Mouse (Mus musculus): ENCODE results near the gene Med12l. TPM values are rescaled to one million over a fixed set of nuclear protein-coding genes. Genes with fewer than 3 reads are reported as not detected.
"Not testable (repeated sequence)": the region's sequence is repeated elsewhere in the genome, so short reads cannot be mapped to it uniquely, and the experiment has no call there.

Med12l gene
- polyA plus RNA-seq, 1 experiment from 2014 or later, result 2.3 TPM

DNA sequence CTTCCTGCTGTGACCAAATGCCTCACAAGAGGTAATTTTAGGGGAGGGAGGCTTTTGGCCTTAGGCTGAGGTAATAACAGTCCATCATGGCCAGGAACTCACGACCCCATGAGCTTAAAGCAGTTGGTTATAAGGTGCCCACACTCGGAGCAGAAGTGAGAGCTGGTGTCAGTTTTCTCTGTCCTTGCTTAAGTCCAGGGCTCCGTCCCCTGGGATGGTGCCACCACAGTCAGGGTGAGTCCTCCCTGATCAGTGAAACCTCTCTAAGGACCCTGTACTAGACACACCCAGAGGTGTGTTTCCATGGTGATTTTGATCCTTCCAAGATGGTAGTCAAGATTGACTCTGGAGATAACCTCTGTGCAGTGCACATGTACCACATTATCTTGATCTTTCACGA lies 25.4 kb downstream of the Med12l start:
- Histone ChIP-seq H3K4me3 (no peak overlapping the region), H3K36me3 (no peaks in the 10 kb centered on the region), H3K27ac (replicated peaks) (no peak overlapping the region), H3K27me3 (ENCODE audit: low read depth, poor library complexity, severe bottlenecking) (no peaks in the 10 kb centered on the region), H3K9me3 (replicated peaks) (no peaks in the 10 kb centered on the region), H3K4me1 (no peaks in the 10 kb centered on the region; the same call in 1 of the 2 replicates)
- DNase-seq (ENCODE audit: low spot score), result no peak
- 81% methylated on average over 4 of the region's 4 CpGs for WGBS

DNA sequence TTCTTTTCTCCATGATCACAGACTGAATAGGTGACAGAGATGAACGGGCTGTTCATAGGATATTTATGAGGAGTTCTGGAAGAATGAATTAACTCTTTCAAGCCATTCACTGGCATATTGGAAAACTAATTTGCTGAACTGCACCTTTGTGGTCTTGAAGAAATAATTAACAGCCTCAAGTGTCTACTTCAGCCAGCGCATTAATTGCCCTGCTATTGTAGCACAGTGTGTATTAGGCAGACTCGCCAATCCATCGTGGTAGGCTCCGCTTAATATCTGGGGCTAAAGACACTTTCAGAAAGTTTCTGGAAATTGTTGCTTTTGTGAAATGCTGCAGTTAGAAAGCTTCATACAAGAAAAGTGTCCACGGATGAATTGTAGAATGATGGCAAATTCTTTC lies 35.9 kb downstream of the Med12l start:
- H3K36me3 ChIP-seq, result no peaks in the 10 kb centered on the region
- no peak for DNase-seq (ENCODE audit: low spot score)
- H3K27me3 ChIP-seq (ENCODE audit: low read depth, poor library complexity, severe bottlenecking), result no peaks in the 10 kb centered on the region
- H3K9me3 ChIP-seq (replicated peaks), result no peaks in the 10 kb centered on the region
- H3K4me1 ChIP-seq, result no peaks in the 10 kb centered on the region
- 91% methylated on average over 6 of the region's 6 CpGs for WGBS
- H3K4me3 ChIP-seq, result no peak overlapping the region
- H3K27ac ChIP-seq (replicated peaks), result no peak overlapping the region

DNA sequence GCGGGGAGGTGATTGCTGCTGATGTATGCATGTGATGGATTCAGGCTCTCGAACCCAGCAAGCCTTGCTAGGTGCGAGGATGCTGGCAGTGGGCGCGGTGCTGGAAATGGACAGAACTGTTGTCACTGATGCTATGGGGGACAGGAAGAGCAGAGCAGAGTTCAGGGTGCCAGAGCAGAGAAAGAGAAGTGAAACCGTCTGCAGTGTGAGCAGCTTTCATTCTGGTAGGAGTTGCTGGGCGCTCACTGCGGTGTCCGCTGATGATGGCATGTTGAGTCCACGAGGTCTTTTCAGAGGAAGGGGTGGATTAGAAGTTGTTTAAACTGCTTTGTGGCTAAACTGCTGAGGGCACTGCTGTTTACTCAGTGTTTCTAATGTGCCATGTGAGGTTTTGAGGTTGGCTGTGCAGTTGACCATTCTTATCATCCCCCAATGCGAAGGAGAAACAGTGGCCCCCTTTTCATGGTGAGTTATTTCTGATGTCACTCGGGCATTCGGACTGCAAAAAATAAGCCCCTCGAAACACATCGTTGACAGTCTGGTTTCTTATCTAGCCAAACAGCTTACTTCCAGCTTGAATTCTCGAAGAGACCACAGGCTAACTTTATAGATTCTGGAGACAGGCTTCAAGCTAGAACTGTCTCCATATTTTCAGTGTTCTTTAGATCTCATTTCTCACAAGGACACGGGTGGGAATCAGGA lies 49.4 kb downstream of the Med12l start:
- no peak overlapping the region for H3K27ac ChIP-seq (replicated peaks)
- no peaks in the 10 kb centered on the region for H3K27me3 ChIP-seq (ENCODE audit: low read depth, poor library complexity, severe bottlenecking)
- H3K9me3 ChIP-seq (replicated peaks), result no peaks in the 10 kb centered on the region
- H3K4me3 ChIP-seq, result no peak overlapping the region
- DNase-seq (ENCODE audit: low spot score), result no peak
- H3K36me3 ChIP-seq, result no peaks in the 10 kb centered on the region
- peaks cover 8% of the 10 kb centered on the region for H3K4me1 ChIP-seq
- WGBS, result 86% methylated on average over 17 of the region's 17 CpGs

DNA sequence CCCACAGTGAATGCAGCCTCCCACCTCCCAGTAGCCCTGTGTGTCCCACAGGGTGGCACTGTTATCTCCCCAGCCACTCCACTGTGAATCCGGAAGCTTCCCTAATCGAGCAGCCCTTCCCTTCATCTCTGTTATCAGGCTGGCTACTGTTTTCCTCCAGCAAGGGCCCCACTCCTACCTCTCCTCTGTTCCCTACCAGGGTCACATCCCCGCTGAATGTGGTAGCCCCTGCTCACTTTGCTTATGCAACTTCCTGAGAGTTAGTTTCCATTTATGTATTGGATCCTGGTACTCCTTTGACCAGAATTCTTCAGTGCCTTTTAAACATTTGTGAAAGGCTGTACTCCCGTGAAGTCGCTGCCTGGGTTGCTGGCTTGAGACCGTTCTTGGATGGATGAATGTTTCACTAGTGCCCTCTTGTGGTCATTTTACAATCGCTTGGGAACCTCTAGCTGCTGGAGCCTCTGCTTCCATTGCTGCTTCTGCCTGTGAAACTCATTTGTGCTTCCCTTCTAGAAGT lies 53.5 kb downstream of the Med12l start:
- Histone ChIP-seq H3K9me3 (replicated peaks) (no peaks in the 10 kb centered on the region), H3K36me3 (no peaks in the 10 kb centered on the region), H3K4me3 (peak overlapping the region; percentile 14; the same call in 1 of the 2 replicates), H3K4me1 (peaks cover 8% of the 10 kb centered on the region), H3K27me3 (ENCODE audit: low read depth, poor library complexity, severe bottlenecking) (no peaks in the 10 kb centered on the region), H3K27ac (replicated peaks) (0 out of 2 replicates have a peak overlapping the region, but pooled peaks have one; percentile 33)
- DNase-seq (ENCODE audit: low spot score), result peak; percentile 61
- 3% methylated on average over 7 of the region's 7 CpGs for WGBS

DNA sequence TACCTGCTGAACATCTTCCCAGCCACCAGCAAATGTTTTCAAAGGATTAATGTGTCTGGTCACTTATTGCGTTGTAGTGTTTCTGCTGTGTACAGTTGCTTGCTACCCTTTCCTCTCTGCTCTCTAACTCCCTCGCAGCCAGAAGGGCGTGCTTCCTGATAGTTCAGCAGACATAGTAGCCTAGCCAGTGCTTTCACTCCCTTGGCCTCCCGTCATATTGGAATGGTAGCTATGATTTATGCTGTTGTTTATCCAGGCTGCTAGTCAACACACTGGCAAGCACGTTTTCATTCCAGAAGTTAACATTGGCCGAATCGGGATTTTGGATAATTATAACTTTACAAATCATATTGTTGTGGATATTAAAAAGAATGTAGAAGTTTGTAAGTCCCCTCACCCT lies 54.5 kb downstream of the Med12l start:
- Histone ChIP-seq H3K4me3 (no peak overlapping the region), H3K27me3 (ENCODE audit: low read depth, poor library complexity, severe bottlenecking) (no peaks in the 10 kb centered on the region), H3K9me3 (replicated peaks) (no peaks in the 10 kb centered on the region), H3K4me1 (peaks cover 8% of the 10 kb centered on the region), H3K36me3 (no peaks in the 10 kb centered on the region), H3K27ac (replicated peaks) (no peak overlapping the region)
- DNase-seq (ENCODE audit: low spot score), result no peak
- WGBS, result 91% methylated on average over 7 of the region's 7 CpGs

DNA sequence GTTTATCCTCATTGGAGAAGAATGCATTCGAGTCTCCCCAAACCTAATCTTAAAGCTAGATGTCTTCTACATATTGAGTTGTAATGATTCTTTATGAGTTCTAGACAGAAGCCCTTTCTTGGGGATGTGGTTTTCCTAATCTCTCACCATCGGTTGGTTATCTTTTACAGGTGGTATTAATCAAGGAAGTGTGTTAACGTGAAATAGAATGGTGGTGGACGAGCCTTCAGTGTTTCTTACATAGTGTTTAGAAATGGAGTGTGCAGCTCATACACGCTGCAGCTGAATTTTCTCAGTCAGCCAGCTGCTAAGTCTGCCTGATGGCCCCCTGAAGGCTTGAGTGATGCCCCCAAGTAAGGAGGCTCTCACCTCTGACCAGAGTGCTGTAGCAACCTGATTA lies 56.5 kb downstream of the Med12l start:
- Histone ChIP-seq H3K4me1 (peaks cover 8% of the 10 kb centered on the region), H3K4me3 (no peak overlapping the region), H3K9me3 (replicated peaks) (no peaks in the 10 kb centered on the region), H3K27ac (replicated peaks) (no peak overlapping the region), H3K27me3 (ENCODE audit: low read depth, poor library complexity, severe bottlenecking) (no peaks in the 10 kb centered on the region), H3K36me3 (no peaks in the 10 kb centered on the region)
- WGBS, result 79% methylated on average over 5 of the region's 5 CpGs
- DNase-seq (ENCODE audit: low spot score), result no peak

DNA sequence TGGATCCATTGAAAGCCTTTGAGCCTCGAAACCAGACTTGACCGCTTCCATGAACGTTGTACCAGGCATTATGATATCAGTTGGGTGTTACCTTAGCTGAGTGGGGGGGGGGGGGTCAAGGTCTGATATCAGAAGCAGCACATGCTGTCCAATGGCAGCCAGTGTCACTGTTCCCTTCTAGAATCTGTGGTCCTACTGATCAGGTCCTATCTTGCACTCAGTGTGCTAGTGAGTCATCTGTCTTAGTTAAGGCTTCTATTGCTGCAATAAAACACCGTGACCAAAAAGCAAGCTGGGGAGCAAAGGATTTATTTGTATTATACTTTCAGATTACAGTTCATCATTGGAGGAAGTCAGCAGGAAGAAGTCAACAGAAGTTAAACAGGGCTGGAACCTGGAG lies 57.8 kb downstream of the Med12l start:
- peaks cover 7% of the 10 kb centered on the region for H3K4me1 ChIP-seq
- H3K27ac ChIP-seq (replicated peaks), result no peak overlapping the region
- H3K27me3 ChIP-seq (ENCODE audit: low read depth, poor library complexity, severe bottlenecking), result no peaks in the 10 kb centered on the region
- H3K36me3 ChIP-seq, result no peaks in the 10 kb centered on the region
- 94% methylated on average over 4 of the region's 4 CpGs for WGBS
- no peak overlapping the region for H3K4me3 ChIP-seq
- H3K9me3 ChIP-seq (replicated peaks), result no peaks in the 10 kb centered on the region
- DNase-seq (ENCODE audit: low spot score), result no peak

DNA sequence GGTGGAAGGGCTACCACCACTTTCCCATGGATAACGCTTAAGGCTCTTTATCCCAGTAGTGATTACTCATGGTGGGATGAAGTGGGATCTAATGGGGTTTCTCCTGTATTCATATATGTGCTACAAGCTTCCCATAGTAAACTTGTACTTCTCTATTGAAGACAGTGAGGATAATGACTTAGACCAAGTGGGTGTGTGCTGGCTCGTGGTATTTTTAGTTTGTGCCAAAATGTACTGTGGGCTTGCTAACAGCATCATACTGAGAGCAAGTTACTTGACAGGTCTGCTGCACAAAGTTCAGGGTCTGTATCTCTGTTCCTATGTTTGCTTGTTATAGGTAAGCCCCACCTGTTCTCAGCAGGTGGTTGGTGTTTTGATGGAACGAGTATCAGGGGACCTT lies 60.3 kb downstream of the Med12l start:
- 92% methylated on average over 3 of the region's 3 CpGs for WGBS
- H3K4me1 ChIP-seq, result no peaks in the 10 kb centered on the region

DNA sequence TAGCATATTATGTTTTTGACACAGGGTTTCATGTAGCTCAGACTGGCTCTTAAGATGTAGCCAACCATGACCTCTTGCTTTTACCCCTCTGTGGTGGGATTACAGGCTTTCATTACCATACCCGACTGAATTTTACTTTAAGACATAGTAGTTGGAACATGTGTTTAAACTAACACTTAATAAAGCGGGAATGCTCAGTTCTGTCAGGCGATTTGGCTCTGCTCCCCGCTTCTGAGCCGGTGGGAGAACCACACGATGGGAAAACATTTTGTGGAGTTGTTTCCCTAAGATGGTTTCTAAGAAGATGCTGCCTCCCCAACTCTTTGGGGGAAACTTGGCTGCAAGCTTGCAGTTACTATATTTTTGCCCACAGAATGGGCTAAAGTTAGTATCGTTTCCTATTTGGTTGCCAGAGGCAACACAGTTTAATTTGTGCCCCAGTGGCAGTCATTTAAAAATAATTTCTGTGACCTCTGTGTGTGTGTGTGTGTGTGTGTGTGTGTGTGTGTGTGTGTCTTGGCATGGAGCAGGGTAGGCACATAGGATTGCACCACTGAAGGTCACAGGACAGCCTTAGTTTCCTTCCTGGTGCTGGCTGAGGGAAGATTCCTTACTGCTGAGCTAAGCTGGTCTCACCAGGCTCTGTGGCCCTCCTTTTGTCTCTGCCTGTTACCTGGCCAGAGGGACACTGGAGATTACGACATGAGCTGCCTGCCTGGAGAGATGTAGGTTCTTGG lies 61.1 kb downstream of the Med12l start:
- Histone ChIP-seq H3K36me3 (no peaks in the 10 kb centered on the region), H3K9me3 (replicated peaks) (no peaks in the 10 kb centered on the region), H3K27ac (replicated peaks) (no peak overlapping the region), H3K4me3 (no peak overlapping the region), H3K4me1 (no peaks in the 10 kb centered on the region), H3K27me3 (ENCODE audit: low read depth, poor library complexity, severe bottlenecking) (no peaks in the 10 kb centered on the region)
- 84% methylated on average over 8 of the region's 8 CpGs for WGBS
- no peak for DNase-seq (ENCODE audit: low spot score)

More for the DNA sequence above, 60.3 kb downstream of the Med12l start:
- DNase-seq (ENCODE audit: low spot score), result no peak
- no peaks in the 10 kb centered on the region for H3K27me3 ChIP-seq (ENCODE audit: low read depth, poor library complexity, severe bottlenecking)
- H3K36me3 ChIP-seq, result no peaks in the 10 kb centered on the region
- H3K9me3 ChIP-seq (replicated peaks), result no peaks in the 10 kb centered on the region
- H3K27ac ChIP-seq (replicated peaks), result no peak overlapping the region
- H3K4me3 ChIP-seq, result no peak overlapping the region

DNA sequence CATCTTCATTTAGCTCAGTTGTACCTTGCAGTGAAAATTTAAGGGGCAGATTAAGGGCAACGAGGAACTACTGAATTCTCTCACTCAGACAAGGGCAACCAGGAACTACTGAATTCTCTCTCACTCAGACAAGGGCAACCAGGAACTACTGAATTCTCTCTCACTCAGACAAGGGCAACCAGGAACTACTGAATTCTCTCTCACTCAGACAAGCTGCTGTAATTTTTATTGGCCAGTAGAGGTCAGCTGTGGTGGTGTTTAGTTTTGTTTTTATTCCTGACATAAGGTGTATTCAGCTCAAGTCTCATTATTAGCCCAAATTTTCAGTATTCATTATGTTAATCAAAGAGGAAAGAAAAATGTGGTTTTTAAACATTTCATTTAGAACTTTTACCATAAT lies 63.4 kb downstream of the Med12l start:
- WGBS, result 85% methylated on average over 1 of the region's 1 CpGs
- H3K4me1 ChIP-seq; H3K9me3 ChIP-seq (replicated peaks); H3K4me3 ChIP-seq; DNase-seq (ENCODE audit: low spot score); H3K36me3 ChIP-seq; H3K27me3 ChIP-seq (ENCODE audit: low read depth, poor library complexity, severe bottlenecking); H3K27ac ChIP-seq (replicated peaks): not testable (repeated sequence)

DNA sequence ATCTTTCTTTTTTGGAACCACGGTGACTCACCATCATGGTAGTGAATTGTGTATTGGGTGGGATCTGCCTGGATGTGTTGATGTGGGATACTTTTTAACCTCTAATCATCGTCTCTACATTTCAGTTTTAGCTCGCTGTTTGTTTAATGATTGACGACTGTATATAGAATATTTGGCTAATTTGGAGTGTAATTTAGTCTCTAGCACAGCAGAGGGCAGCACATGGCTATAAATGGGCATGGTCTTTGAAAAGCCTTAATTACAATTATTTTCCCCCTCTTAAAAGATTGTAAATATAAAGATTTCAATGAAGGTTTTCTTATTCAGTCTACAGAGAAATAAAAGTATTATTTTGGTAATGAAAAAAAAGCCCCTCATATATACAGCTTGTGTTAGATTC lies 71.7 kb downstream of the Med12l start:
- Histone ChIP-seq H3K27me3 (ENCODE audit: low read depth, poor library complexity, severe bottlenecking) (no peaks in the 10 kb centered on the region), H3K27ac (replicated peaks) (no peak overlapping the region), H3K9me3 (replicated peaks) (no peaks in the 10 kb centered on the region), H3K4me1 (peaks cover 14% of the 10 kb centered on the region), H3K36me3 (no peaks in the 10 kb centered on the region), H3K4me3 (no peak overlapping the region)
- 73% methylated on average over 4 of the region's 4 CpGs for WGBS
- DNase-seq (ENCODE audit: low spot score), result no peak

DNA sequence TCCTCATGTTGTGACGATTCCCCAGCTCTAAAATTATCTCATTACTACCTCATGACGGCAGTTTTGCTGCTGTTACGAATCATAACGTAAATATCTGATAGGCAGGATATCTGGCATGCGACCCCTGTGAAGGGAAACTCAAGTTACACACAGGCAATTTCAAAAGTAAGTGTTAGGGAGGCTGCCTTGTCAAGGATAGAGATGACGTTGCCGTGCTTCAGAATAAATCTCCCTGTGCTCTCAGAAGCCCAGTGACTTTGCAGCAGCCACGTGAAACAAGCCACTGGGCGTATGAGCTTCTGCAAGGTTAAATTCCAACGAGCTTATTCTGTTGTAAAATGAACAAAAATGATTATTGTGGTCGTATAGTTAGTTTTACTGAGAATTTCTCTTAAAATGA lies 73.0 kb downstream of the Med12l start:
- Histone ChIP-seq H3K27me3 (ENCODE audit: low read depth, poor library complexity, severe bottlenecking) (no peaks in the 10 kb centered on the region), H3K9me3 (replicated peaks) (no peaks in the 10 kb centered on the region), H3K36me3 (no peaks in the 10 kb centered on the region), H3K27ac (replicated peaks) (no peak overlapping the region), H3K4me1 (peaks cover 14% of the 10 kb centered on the region), H3K4me3 (no peak overlapping the region)
- 83% methylated on average over 11 of the region's 11 CpGs for WGBS
- DNase-seq (ENCODE audit: low spot score), result no peak

DNA sequence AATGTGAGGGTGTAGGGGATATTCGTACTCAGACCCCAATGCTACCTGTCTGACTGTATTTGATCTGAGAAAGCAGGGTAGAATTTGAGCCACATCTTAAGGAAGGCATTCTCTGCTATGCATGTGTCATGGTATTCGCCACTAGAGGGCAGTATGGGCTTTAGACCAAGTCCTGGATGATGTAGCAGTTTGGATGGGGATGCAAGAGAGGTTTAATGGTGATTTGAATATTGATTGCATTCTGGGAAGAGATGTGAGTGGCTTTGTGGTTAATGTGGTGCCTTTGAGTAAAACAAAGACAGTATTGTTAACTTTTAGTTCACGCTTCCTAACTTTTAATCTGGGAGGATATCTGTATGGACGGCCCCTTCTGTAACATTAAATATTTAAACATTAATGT lies 73.7 kb downstream of the Med12l start:
- H3K4me1 ChIP-seq, result peaks cover 14% of the 10 kb centered on the region
- no peaks in the 10 kb centered on the region for H3K9me3 ChIP-seq (replicated peaks)
- WGBS, result 43% methylated on average over 4 of the region's 4 CpGs
- no peaks in the 10 kb centered on the region for H3K36me3 ChIP-seq
- H3K27me3 ChIP-seq (ENCODE audit: low read depth, poor library complexity, severe bottlenecking), result no peaks in the 10 kb centered on the region
- no peak overlapping the region for H3K27ac ChIP-seq (replicated peaks)
- peak; percentile 50 for DNase-seq (ENCODE audit: low spot score)
- H3K4me3 ChIP-seq, result no peak overlapping the region

Measured in midbrain, embryonic 10.5 days (tissue).